Mouse (Mus musculus) cerebellum, adult 2 months (tissue): Measurements from ENCODE around the gene Cntnap4. TPM values are rescaled to one million over a fixed set of nuclear protein-coding genes. Genes with fewer than 3 reads are reported as not detected.
"Not testable (repeated sequence)": the region's sequence is repeated elsewhere in the genome, so short reads cannot be mapped to it uniquely, and the experiment has no call there.

Experiments
- DNase-seq, 2 experiments: peaks; one replicate each; pipeline ENCODE4 v3.0.0; 2021
- H3K27ac ChIP-seq: fragments of 200-500 bp; 2 replicates; pipeline ENCODE4 v1.5.1; 2012; ENCODE audit warnings: low read length, control low read depth, inconsistent platforms; ENCODE audit not compliant: insufficient read depth
- H3K27me3 ChIP-seq: fragments of 200-500 bp; 2 replicates; pipeline ENCODE4 v1.6.1; 2012; ENCODE audit warnings: inconsistent platforms, mild to moderate bottlenecking, low read length, moderate library complexity; ENCODE audit not compliant: control insufficient read depth, insufficient read depth
- H3K4me1 ChIP-seq: fragments of 200-500 bp; 2 replicates; pipeline ENCODE4 v1.6.1; 2011; ENCODE audit warnings: low read length; ENCODE audit not compliant: control insufficient read depth, insufficient read depth
- H3K4me3 ChIP-seq: fragments of 200-500 bp; replicated peaks from 2 replicates; pipeline ENCODE3; 2011; ENCODE audit warnings: mild to moderate bottlenecking, low read depth, low read length, control low read depth; ENCODE audit not compliant: insufficient read depth
- CTCF ChIP-seq: fragments of 200-500 bp; IDR thresholded peaks from 2 replicates; pipeline ENCODE4 v1.5.1; 2011; ENCODE audit warnings: low read depth, mild to moderate bottlenecking, control low read depth, low read length, moderate library complexity, borderline replicate concordance; ENCODE audit not compliant: insufficient read depth
- POLR2A ChIP-seq: fragments of 200-500 bp; IDR thresholded peaks from 2 replicates; pipeline ENCODE4 v1.6.1; 2011; ENCODE audit warnings: low read length, control low read depth, borderline replicate concordance; ENCODE audit not compliant: insufficient read depth
- WGBS: fragments of 180-500 bp; shearing (Covaris S2); methylation state at CpG from one replicate; pipeline ENCODE4 v1.1.7; 2018; 5-methylcytosine and 5-hydroxymethylcytosine counted together
- polyA plus RNA-seq: library from polyadenylated mRNA; depleted of rRNA; stranded (reverse); fragments of >200 nt; gene quantifications from 2 replicates; pipeline ENCODE4 v1.2.3, GENCODE M21; 2012

The Cntnap4 gene
- polyA plus RNA-seq, 1 experiment, result 29.7 TPM

GRCm38 (mm10) chr8:112730583-112731432 is 161.0 kb downstream of the Cntnap4 start:
- Histone ChIP-seq H3K4me3 (no peak overlapping the region), H3K27me3 (no peaks in the 10 kb centered on the region), H3K4me1 (no peaks in the 10 kb centered on the region; the same call in 1 of the 2 replicates), H3K27ac (no peak overlapping the region)
- TF ChIP-seq POLR2A (no peak), CTCF (no peak)
- 86% methylated on average over 15 of the region's 15 CpGs for WGBS
- DNase-seq, result no peak

- H3K4me1 ChIP-seq, result no peaks in the 10 kb centered on the region; the same call in 1 of the 2 replicates
- H3K4me3 ChIP-seq, result no peak overlapping the region
- H3K27me3 ChIP-seq, result no peaks in the 10 kb centered on the region
- TF ChIP-seq CTCF (no peak), POLR2A (no peak)
- WGBS, result 39% methylated on average over 3 of the region's 3 CpGs
- peak; percentile 35 to 54 for DNase-seq
- H3K27ac ChIP-seq, result no peak overlapping the region
Observed at GRCm38 (mm10) chr8:112735575-112735974, 165.7 kb downstream of the Cntnap4 start.

- 93% methylated on average over 4 of the region's 4 CpGs for WGBS
- TF ChIP-seq CTCF (no peak), POLR2A (no peak)
Observed at GRCm38 (mm10) chr8:112743331-112743730, 173.5 kb downstream of the Cntnap4 start.

GRCm38 (mm10) chr8:112747296-112747695 is 177.5 kb downstream of the Cntnap4 start:
- peaks cover 4% of the 10 kb centered on the region; the same call in 1 of the 2 replicates for H3K4me1 ChIP-seq
- no peak for DNase-seq
- WGBS, result 89% methylated on average over 5 of the region's 5 CpGs
- no peak overlapping the region for H3K4me3 ChIP-seq
- TF ChIP-seq CTCF, result no peak
- no peak for TF ChIP-seq POLR2A
- no peak overlapping the region for H3K27ac ChIP-seq
- H3K27me3 ChIP-seq, result no peaks in the 10 kb centered on the region

More at GRCm38 (mm10) chr8:112743331-112743730, 173.5 kb downstream of the Cntnap4 start:
- H3K4me3 ChIP-seq, result no peak overlapping the region
- no peak overlapping the region for H3K27ac ChIP-seq
- no peak for DNase-seq
- H3K27me3 ChIP-seq, result no peaks in the 10 kb centered on the region
- H3K4me1 ChIP-seq, result peaks cover 4% of the 10 kb centered on the region; the same call in 1 of the 2 replicates

GRCm38 (mm10) chr8:112755171-112755570 is 185.3 kb downstream of the Cntnap4 start:
- TF ChIP-seq CTCF, result no peak
- no peak for TF ChIP-seq POLR2A
- H3K27me3 ChIP-seq, result no peaks in the 10 kb centered on the region
- 51% methylated on average over 4 of the region's 4 CpGs for WGBS
- no peaks in the 10 kb centered on the region; the same call in 1 of the 2 replicates for H3K4me1 ChIP-seq
- no peak overlapping the region for H3K27ac ChIP-seq
- no peak for DNase-seq
- no peak overlapping the region for H3K4me3 ChIP-seq

GRCm38 (mm10) chr8:112803058-112803457 is 233.2 kb downstream of the Cntnap4 start:
- no peaks in the 10 kb centered on the region for H3K27me3 ChIP-seq
- WGBS, result 90% methylated on average over 17 of the region's 17 CpGs
- no peak for TF ChIP-seq CTCF
- no peak for TF ChIP-seq POLR2A
- no peak for DNase-seq
- no peak overlapping the region for H3K27ac ChIP-seq
- H3K4me1 ChIP-seq, result no peaks in the 10 kb centered on the region
- H3K4me3 ChIP-seq, result no peak overlapping the region

- WGBS, result 25% methylated on average over 6 of the region's 6 CpGs
- H3K27ac ChIP-seq, result no peak overlapping the region
- no peak for DNase-seq
- H3K4me1 ChIP-seq, result no peaks in the 10 kb centered on the region
- no peaks in the 10 kb centered on the region for H3K27me3 ChIP-seq
- no peak for TF ChIP-seq CTCF
- H3K4me3 ChIP-seq, result no peak overlapping the region
Observed at GRCm38 (mm10) chr8:112809382-112809781, 239.5 kb downstream of the Cntnap4 start.

- no peaks in the 10 kb centered on the region for H3K27me3 ChIP-seq
- 49% methylated on average over 2 of the region's 2 CpGs for WGBS
- no peak for TF ChIP-seq CTCF
- TF ChIP-seq POLR2A, result no peak
- no peak overlapping the region for H3K4me3 ChIP-seq
- peak in 1 of 2 experiments; percentile 64 for DNase-seq
- H3K4me1 ChIP-seq, result no peaks in the 10 kb centered on the region
- H3K27ac ChIP-seq, result no peak overlapping the region
Observed at GRCm38 (mm10) chr8:112841057-112841456, 271.2 kb downstream of the Cntnap4 start.

- H3K27me3 ChIP-seq, result not testable (repeated sequence)
- WGBS, result 94% methylated on average over 1 of the region's 1 CpGs
Observed at GRCm38 (mm10) chr8:112849541-112849940, 279.7 kb downstream of the Cntnap4 start.

More at GRCm38 (mm10) chr8:112849541-112849940, 279.7 kb downstream of the Cntnap4 start:
- H3K4me1 ChIP-seq, H3K4me3 ChIP-seq, H3K27ac ChIP-seq, DNase-seq: not testable (repeated sequence)
